8 mouse cellular contexts compared by ENCODE assay signal in the genomic region with DNA sequence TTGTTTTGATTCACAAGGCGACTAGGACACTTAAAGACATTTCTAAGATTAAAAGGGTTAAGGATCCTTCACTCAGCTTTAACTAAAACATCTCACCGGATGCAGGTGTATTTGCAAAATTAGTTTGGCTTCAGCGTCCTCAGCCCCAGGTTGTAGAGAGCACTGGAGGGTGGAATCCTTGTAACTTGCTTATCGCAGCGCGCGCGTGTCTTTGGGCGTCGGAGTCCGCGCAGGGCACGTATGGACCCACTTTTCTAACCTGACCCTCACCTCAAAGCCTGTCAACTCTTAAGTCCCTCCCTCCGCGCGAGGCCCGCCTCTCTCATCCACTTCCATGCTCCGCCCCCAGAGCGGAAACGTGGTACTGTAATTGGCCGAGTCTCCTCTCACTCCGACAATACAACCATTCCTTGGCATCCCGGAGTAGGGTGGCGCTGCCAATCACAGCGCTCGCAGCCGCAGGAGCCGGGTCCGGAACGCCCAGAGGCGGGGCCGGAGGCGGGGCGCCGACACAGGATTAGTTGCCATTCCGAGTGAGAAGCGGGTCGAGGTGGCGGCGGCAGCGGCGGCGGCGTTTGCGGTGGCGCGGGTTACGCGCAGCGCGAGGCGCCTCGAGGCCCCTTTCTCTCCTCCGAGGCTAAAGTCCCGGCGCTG. TPM values are rescaled to one million over a fixed set of nuclear protein-coding genes. Genes with fewer than 3 reads are reported as not detected.
DNase-seq lines count a peak whose midpoint lies in the region; ATAC-seq and TF ChIP-seq lines count a peak whose summit lies in the region.

No protein-coding gene starts in this region.

- no peaks in the 10 kb centered on the region for H3K9me3 ChIP-seq in G1E (replicated peaks)
- H3K9me3 ChIP-seq in forebrain, embryonic 16.5 days (ENCODE audit: control insufficient read depth, low read length): no peaks in the 10 kb centered on the region
- no peaks in the 10 kb centered on the region for H3K9me3 ChIP-seq in lung, embryonic 14.5 days (ENCODE audit: low read depth, low read length)

- peak overlapping the region; percentile 83 for H3K4me2 ChIP-seq in forebrain, embryonic 16.5 days (ENCODE audit: low read length)
- peak overlapping the region; percentile 73 for H3K4me2 ChIP-seq in lung, embryonic 14.5 days

- TF ChIP-seq CTCF in G1E (IDR thresholded peaks at IDR 0.05; ENCODE audit: low read depth, low read length): no peak
- TF ChIP-seq CTCF in layer of hippocampus, adult 2 months (conservative IDR thresholded peaks at IDR 0.05): peak; percentile 37
- no peak for TF ChIP-seq CTCF in lung, embryonic 14.5 days (IDR thresholded peaks at IDR 0.05; ENCODE audit: low read depth)
- TF ChIP-seq CTCF in olfactory bulb, adult 2 months (IDR thresholded peaks at IDR 0.05; ENCODE audit: insufficient read depth, low read depth, low read length): no peak
- peak; percentile 76; the same call in 1 of the 2 replicates for TF ChIP-seq CTCF in thymus, adult 2 months (IDR thresholded peaks at IDR 0.05; ENCODE audit: borderline replicate concordance, control insufficient read depth, extremely low read depth, insufficient read depth, low read length, poor library complexity)

- under 1% methylated on average over 52 of the region's 56 CpGs for WGBS in forebrain, embryonic 16.5 days
- WGBS in lung, embryonic 14.5 days: under 1% methylated on average over 54 of the region's 56 CpGs
- under 1% methylated on average over 56 of the region's 56 CpGs for WGBS in olfactory bulb, adult 2 months
- WGBS in thymus, adult 2 months: under 1% methylated on average over 56 of the region's 56 CpGs

- peaks cover 11% of the 10 kb centered on the region for H3K36me3 ChIP-seq in G1E (replicated peaks)
- H3K36me3 ChIP-seq in forebrain, embryonic 16.5 days (ENCODE audit: control insufficient read depth, insufficient read depth): no peaks in the 10 kb centered on the region
- H3K36me3 ChIP-seq in lung, embryonic 14.5 days (ENCODE audit: insufficient read depth): no peaks in the 10 kb centered on the region
- H3K36me3 ChIP-seq in thymus, adult 2 months (ENCODE audit: control insufficient read depth, insufficient read depth, low read length): peaks cover 16% of the 10 kb centered on the region

- H3K4me3 ChIP-seq in G1E (ENCODE audit: low read depth, low read length): peak overlapping the region; percentile 90
- peak overlapping the region; percentile 92 for H3K4me3 ChIP-seq in forebrain, embryonic 16.5 days (replicated peaks; ENCODE audit: low read length)
- H3K4me3 ChIP-seq in layer of hippocampus, adult 2 months: peak overlapping the region; percentile 83
- peak overlapping the region; percentile 92 for H3K4me3 ChIP-seq in lung, embryonic 14.5 days (ENCODE audit: low read depth, low read length)
- peak overlapping the region; percentile 96 for H3K4me3 ChIP-seq in olfactory bulb, adult 2 months (ENCODE audit: insufficient read depth, low read depth, low read length)
- peak overlapping the region; percentile 97 for H3K4me3 ChIP-seq in thymus, adult 2 months (ENCODE audit: control insufficient read depth, insufficient read depth, low read length)

- peak; percentile 99 for ATAC-seq in G1E (ENCODE audit: extremely low read depth, insufficient number of reproducible peaks, low FRiP score, poor library complexity, severe bottlenecking)
- ATAC-seq in forebrain, embryonic 16.5 days: peak; percentile 98
- peak; percentile 99 for ATAC-seq in lung, embryonic 14.5 days (ENCODE audit: insufficient read depth)

- no peaks in the 10 kb centered on the region for H3K27me3 ChIP-seq in G1E (ENCODE audit: insufficient read depth, low read length)
- H3K27me3 ChIP-seq in forebrain, embryonic 16.5 days (replicated peaks; ENCODE audit: control insufficient read depth, insufficient read depth, low read length): no peaks in the 10 kb centered on the region
- H3K27me3 ChIP-seq in lung, embryonic 14.5 days (ENCODE audit: insufficient read depth, low read length): no peaks in the 10 kb centered on the region
- no peaks in the 10 kb centered on the region for H3K27me3 ChIP-seq in thymus, adult 2 months (ENCODE audit: control insufficient read depth, insufficient read depth, low read length)

- TF ChIP-seq POLR2A in olfactory bulb, adult 2 months (IDR thresholded peaks at IDR 0.05; ENCODE audit: insufficient read depth, low read depth, low read length): peak; percentile 98
- TF ChIP-seq POLR2A in thymus, adult 2 months (IDR thresholded peaks at IDR 0.05; ENCODE audit: control insufficient read depth, extremely low read depth, insufficient read depth, low read length, poor library complexity): peak; percentile 99

- intact Hi-C loops in heart, postnatal 36 days (cut with DNase I): loop anchor here (5.0 to 10.0 kb wide), 3 partner anchors 237 to 326 kb away; a partner anchor contains a TSS

- DNase-seq in G1E (ENCODE audit: low spot score): peak; percentile 99
- peak; percentile 99 to 100 for DNase-seq in cerebellum, adult 18-20 months
- peak; percentile 97 to 99 for DNase-seq in heart, postnatal 36 days
- DNase-seq in layer of hippocampus, adult 2 months (ENCODE audit: low spot score in 2 of 2): peak; percentile 98 to 99
- peak; percentile 99 for DNase-seq in lung, embryonic 14.5 days
- peak; percentile 99 for DNase-seq in thymus, adult 2 months

- H3K4me1 ChIP-seq in G1E (ENCODE audit: insufficient read depth, low read depth, low read length): peaks cover 35% of the 10 kb centered on the region
- peaks cover 14% of the 10 kb centered on the region for H3K4me1 ChIP-seq in forebrain, embryonic 16.5 days (replicated peaks; ENCODE audit: control insufficient read depth, insufficient read depth, low read length)
- H3K4me1 ChIP-seq in lung, embryonic 14.5 days (ENCODE audit: insufficient read depth): 0 out of 2 replicates have a peak, but pooled peaks cover 7% of the 10 kb centered on the region
- 0 out of 2 replicates have a peak, but pooled peaks cover 2% of the 10 kb centered on the region for H3K4me1 ChIP-seq in olfactory bulb, adult 2 months (ENCODE audit: control insufficient read depth, insufficient read depth, low read length)
- H3K4me1 ChIP-seq in thymus, adult 2 months (replicated peaks; ENCODE audit: control insufficient read depth, insufficient read depth, low read length): peaks cover 7% of the 10 kb centered on the region

- peak overlapping the region; percentile 100 for H3K27ac ChIP-seq in forebrain, embryonic 16.5 days (ENCODE audit: low read length)
- H3K27ac ChIP-seq in layer of hippocampus, adult 2 months: peak overlapping the region; percentile 99
- peak overlapping the region; percentile 99 for H3K27ac ChIP-seq in lung, embryonic 14.5 days (ENCODE audit: low read depth)
- peak overlapping the region; percentile 96 for H3K27ac ChIP-seq in olfactory bulb, adult 2 months (ENCODE audit: insufficient read depth, low read depth, low read length)
- H3K27ac ChIP-seq in thymus, adult 2 months (ENCODE audit: control insufficient read depth, insufficient read depth, low read length): peak overlapping the region; percentile 85

- peak overlapping the region; percentile 98 for H3K9ac ChIP-seq in forebrain, embryonic 16.5 days (replicated peaks; ENCODE audit: low read depth, low read length)
- peak overlapping the region; percentile 93 for H3K9ac ChIP-seq in lung, embryonic 14.5 days

RNA-seq across cellular contexts. Expression of a gene that starts 0.4 kb away (rescaled TPM):
- total RNA-seq in G1E (2014; fragmentation: Nextera tagmentation) (85.9 and 92.2 TPM in 2 replicates), G1E (2017) (37.4 and 45.4 TPM in 2 replicates)
- 19.0 and 20.6 TPM in 2 replicates for polyA plus RNA-seq in G1E (2012)
- 12.2 and 16.2 TPM in 2 replicates for polyA plus RNA-seq in forebrain, embryonic 16.5 days (2015; fragmentation: Nextera tagmentation; extraction: Ambion mirVana)
- total RNA-seq in heart, postnatal 36 days (2021): 10 to 100 TPM in 1 of 2 experiments, 1 to 10 TPM in 1; 9.4 to 11.6 TPM
- total RNA-seq in layer of hippocampus, adult 2 months (2021): 10 to 100 TPM; 94.5 to 94.8 TPM
- 19.2 and 19.4 TPM in 2 replicates for polyA plus RNA-seq in lung, embryonic 14.5 days (2014; fragmentation: Nextera tagmentation; extraction: Ambion mirVana)
- 189 TPM in 1 of 2 replicates, not detected in the other for polyA plus RNA-seq in olfactory bulb, adult 2 months (2012; ENCODE audit: insufficient read depth, insufficient read length, low replicate concordance, missing spikeins)
- polyA plus RNA-seq in thymus, adult 2 months (2012; rRNA removed): 187 and 194 TPM in 2 replicates

Comparison
In these comparisons a context has a peak if more than half of its experiments do, and no peak if none do; other contexts are left out.
1. Peak in every context shown above with its lines: DNase-seq, ATAC-seq, H3K4me3 ChIP-seq and H3K27ac ChIP-seq.
2. CTCF ChIP-seq: peak in layer of hippocampus, adult 2 months (single experiment) and thymus, adult 2 months (single experiment); none in G1E (single experiment), lung, embryonic 14.5 days (single experiment) and olfactory bulb, adult 2 months (single experiment).